Mouse (Mus musculus) bone marrow macrophage, adult 2 months (primary cell): ENCODE measurements around the gene Tmem151b.

Experiments used
- CTCF ChIP-seq: IDR thresholded peaks from 2 replicates; pipeline ENCODE4 v1.5.1; 2012; ENCODE audit warnings: low read depth, mild to moderate bottlenecking, low read length, moderate library complexity
- POLR2A ChIP-seq: IDR thresholded peaks from 2 replicates; pipeline ENCODE4 v1.6.1; 2012; ENCODE audit warnings: mild to moderate bottlenecking, low read depth, low read length, borderline replicate concordance

- TF ChIP-seq CTCF, result no peak
- no peak for TF ChIP-seq POLR2A
These were observed 17.1 kb upstream of the Tmem151b start for GRCm38 (mm10) chr17:45566360-45567161.
